Mouse (Mus musculus) testis, adult 2 months (tissue): ENCODE data around the gene Mical2.

Source experiments
- CTCF ChIP-seq: fragments of 200-500 bp; IDR thresholded peaks from 2 replicates; pipeline ENCODE4 v1.5.1; 2012; ENCODE audit warnings: low read depth, mild to moderate bottlenecking, inconsistent platforms, low read length, moderate library complexity; ENCODE audit not compliant: control insufficient read depth, insufficient read depth, insufficient replicate concordance
- POLR2A ChIP-seq: fragments of 200-500 bp; IDR thresholded peaks from 2 replicates; pipeline ENCODE4 v1.6.1; 2012; ENCODE audit warnings: low read depth, mild to moderate bottlenecking, inconsistent platforms, low read length, moderate library complexity; ENCODE audit not compliant: control insufficient read depth

- TF ChIP-seq CTCF (no peak), POLR2A (no peak)
Measured at GRCm38 (mm10) chr7:112444152-112444984, 218.7 kb downstream of the Mical2 start.
